9 mouse cellular contexts compared by ENCODE assay signal in genomic region chr1:37891400-37891799, GRCm38 (mm10). TPM values are rescaled to one million over a fixed set of nuclear protein-coding genes. Genes with fewer than 3 reads are reported as not detected.
DNase-seq lines count a peak whose midpoint lies in the region; ATAC-seq lines count a peak whose summit lies in the region.
"Had no signal": no experiment of that assay in that cellular context is flagged by ENCODE, and none has a peak within 500 bp of the region (broad histone marks: within the 10 kb centered on the region; RNA-seq: fewer than 3 reads in every experiment).

No protein-coding gene starts in this region.

- DNase-seq in CD4-positive helper T cell, adult 2 months (ENCODE audit: low read depth, low spot score) = peak; percentile 35
- DNase-seq in frontal cortex, adult 2 months (ENCODE audit: extremely low spot score in 1 of 2, low spot score in 1 of 2) = no peak
- DNase-seq in right cerebral cortex, adult 18-20 months = no peak
- DNase-seq in thymus, adult 18-20 months = no peak

- H3K4me2 ChIP-seq in forebrain, embryonic 13.5 days = peak overlapping the region; percentile 83
- peak overlapping the region; percentile 82 for H3K4me2 ChIP-seq in liver, embryonic 15.5 days

- peaks cover 54% of the 10 kb centered on the region for H3K4me1 ChIP-seq in erythroblast, embryonic 14.5 days (ENCODE audit: control insufficient read depth)
- H3K4me1 ChIP-seq in forebrain, embryonic 13.5 days = peaks cover 26% of the 10 kb centered on the region
- peaks cover 52% of the 10 kb centered on the region for H3K4me1 ChIP-seq in liver, embryonic 15.5 days (replicated peaks)

- ATAC-seq in erythroblast, adult 5-6 weeks (replicated peaks; ENCODE audit: low FRiP score, poor library complexity, severe bottlenecking) = no peak
- ATAC-seq in forebrain, embryonic 13.5 days = no peak
- ATAC-seq in liver, embryonic 15.5 days (ENCODE audit: insufficient read depth) = no peak

- peaks cover 46% of the 10 kb centered on the region for H3K36me3 ChIP-seq in erythroblast, embryonic 14.5 days (ENCODE audit: control insufficient read depth)
- H3K36me3 ChIP-seq in forebrain, embryonic 13.5 days (ENCODE audit: poor library complexity, severe bottlenecking) = peaks cover 27% of the 10 kb centered on the region
- H3K36me3 ChIP-seq in liver, embryonic 15.5 days (replicated peaks) = peaks cover 28% of the 10 kb centered on the region

- H3K9ac ChIP-seq in forebrain, embryonic 13.5 days = peak overlapping the region; percentile 76; the same call in 1 of the 2 replicates
- H3K9ac ChIP-seq in liver, embryonic 15.5 days = peak overlapping the region; percentile 72; the same call in 1 of the 2 replicates

- WGBS in forebrain, embryonic 13.5 days = 73% methylated on average over 3 of the region's 3 CpGs
- 43% methylated on average over 3 of the region's 3 CpGs for WGBS in liver, embryonic 15.5 days (ENCODE audit: insufficient replicate concordance)

- no peaks in the 10 kb centered on the region for H3K27me3 ChIP-seq in erythroblast, embryonic 14.5 days (ENCODE audit: control insufficient read depth)
- no peaks in the 10 kb centered on the region for H3K27me3 ChIP-seq in forebrain, embryonic 13.5 days
- H3K27me3 ChIP-seq in liver, embryonic 15.5 days = no peaks in the 10 kb centered on the region

- H3K27ac ChIP-seq in forebrain, embryonic 13.5 days = no peak overlapping the region
- H3K27ac ChIP-seq in liver, embryonic 15.5 days (replicated peaks) = no peak overlapping the region

- H3K9me3 ChIP-seq in erythroblast, embryonic 14.5 days (ENCODE audit: control insufficient read depth, low read length) = no peaks in the 10 kb centered on the region
- H3K9me3 ChIP-seq in forebrain, embryonic 13.5 days (replicated peaks) = no peaks in the 10 kb centered on the region
- H3K9me3 ChIP-seq in liver, embryonic 15.5 days (replicated peaks) = no peaks in the 10 kb centered on the region

- peak overlapping the region; percentile 95 for H3K4me3 ChIP-seq in erythroblast, embryonic 14.5 days (replicated peaks)
- H3K4me3 ChIP-seq in forebrain, embryonic 13.5 days = peak overlapping the region; percentile 65
- peak overlapping the region; percentile 85 for H3K4me3 ChIP-seq in liver, embryonic 15.5 days (replicated peaks)

RNA-seq across cellular contexts. Expression of gene Mrpl30, which starts 1.1 kb away (rescaled TPM):
- polyA plus RNA-seq in erythroblast, embryonic 14.5 days (2012) = 3.3 and 3.6 TPM in 2 replicates
- 99.0 and 111 TPM in 2 replicates for total RNA-seq in erythroblast, adult 5-6 weeks (2015; ENCODE audit: low replicate concordance)
- 36.2 and 43.3 TPM in 2 replicates for total RNA-seq in erythroblast, adult 5-6 weeks (2017; ENCODE audit: low replicate concordance)
- polyA plus RNA-seq in forebrain, embryonic 13.5 days (2015; fragmentation: Nextera tagmentation; extraction: Ambion mirVana) = 249 and 253 TPM in 2 replicates
- 117 and 139 TPM in 2 replicates for polyA plus RNA-seq in liver, embryonic 15.5 days (2015; fragmentation: Nextera tagmentation; extraction: Ambion mirVana)
- 127 and 138 TPM in 2 replicates for polyA plus RNA-seq in frontal cortex, adult 2 months (2012; rRNA removed)

RNA-seq across cellular contexts. Expression of gene Mitd1, which starts 1.2 kb away (rescaled TPM):
- polyA plus RNA-seq in erythroblast, embryonic 14.5 days (2012) = 0.19 TPM in 2 replicates
- 10.4 and 24.9 TPM in 2 replicates for total RNA-seq in erythroblast, adult 5-6 weeks (2015; ENCODE audit: low replicate concordance)
- total RNA-seq in erythroblast, adult 5-6 weeks (2017; ENCODE audit: low replicate concordance) = 6.7 and 13.4 TPM in 2 replicates
- polyA plus RNA-seq in forebrain, embryonic 13.5 days (2015; fragmentation: Nextera tagmentation; extraction: Ambion mirVana) = 17.9 and 19.3 TPM in 2 replicates
- polyA plus RNA-seq in liver, embryonic 15.5 days (2015; fragmentation: Nextera tagmentation; extraction: Ambion mirVana) = 9.7 and 12.6 TPM in 2 replicates
- polyA plus RNA-seq in frontal cortex, adult 2 months (2012; rRNA removed) = 17.1 and 17.9 TPM in 2 replicates

RNA-seq across cellular contexts. Expression of gene Lipt1, which starts 19.9 kb away (rescaled TPM):
- not detected in 2 replicates for polyA plus RNA-seq in erythroblast, embryonic 14.5 days (2012)
- total RNA-seq in erythroblast, adult 5-6 weeks (2015; ENCODE audit: low replicate concordance) = 0.63 TPM in 1 of 2 replicates, not detected in the other
- not detected in 2 replicates for total RNA-seq in erythroblast, adult 5-6 weeks (2017; ENCODE audit: low replicate concordance)
- polyA plus RNA-seq in forebrain, embryonic 13.5 days (2015; fragmentation: Nextera tagmentation; extraction: Ambion mirVana) = 7.1 and 8.0 TPM in 2 replicates
- 4.0 and 4.4 TPM in 2 replicates for polyA plus RNA-seq in liver, embryonic 15.5 days (2015; fragmentation: Nextera tagmentation; extraction: Ambion mirVana)
- 7.6 and 8.6 TPM in 2 replicates for polyA plus RNA-seq in frontal cortex, adult 2 months (2012; rRNA removed)

RNA-seq across cellular contexts. Expression of gene Lyg2, which starts 24.9 kb away (rescaled TPM):
- not detected in 2 replicates for polyA plus RNA-seq in erythroblast, embryonic 14.5 days (2012)
- 0.77 TPM in 1 of 2 replicates, not detected in the other for total RNA-seq in erythroblast, adult 5-6 weeks (2015; ENCODE audit: low replicate concordance)
- total RNA-seq in erythroblast, adult 5-6 weeks (2017; ENCODE audit: low replicate concordance) = not detected in 2 replicates
- polyA plus RNA-seq in forebrain, embryonic 13.5 days (2015; fragmentation: Nextera tagmentation; extraction: Ambion mirVana) = not detected in 2 replicates
- not detected in 2 replicates for polyA plus RNA-seq in liver, embryonic 15.5 days (2015; fragmentation: Nextera tagmentation; extraction: Ambion mirVana)
- not detected in 2 replicates for polyA plus RNA-seq in frontal cortex, adult 2 months (2012; rRNA removed)
- total RNA-seq: gastrocnemius, adult 18-20 months had no signal

RNA-seq across cellular contexts. Expression of gene Tsga10, which starts 25.2 kb away (rescaled TPM):
- polyA plus RNA-seq in erythroblast, embryonic 14.5 days (2012) = 0.03 and 0.04 TPM in 2 replicates
- 1.3 and 2.5 TPM in 2 replicates for total RNA-seq in erythroblast, adult 5-6 weeks (2015; ENCODE audit: low replicate concordance)
- 2.9 and 5.2 TPM in 2 replicates for total RNA-seq in erythroblast, adult 5-6 weeks (2017; ENCODE audit: low replicate concordance)
- 18.9 and 21.3 TPM in 2 replicates for polyA plus RNA-seq in forebrain, embryonic 13.5 days (2015; fragmentation: Nextera tagmentation; extraction: Ambion mirVana)
- 1.2 and 1.3 TPM in 2 replicates for polyA plus RNA-seq in liver, embryonic 15.5 days (2015; fragmentation: Nextera tagmentation; extraction: Ambion mirVana)
- polyA plus RNA-seq in frontal cortex, adult 2 months (2012; rRNA removed) = 12.6 and 14.9 TPM in 2 replicates

Comparison
In these comparisons a context has a peak if more than half of its experiments do, and no peak if none do; other contexts are left out.
1. RNA of gene Mrpl30, which starts 1.1 kb away (polyA plus RNA-seq): 249 to 253 TPM in forebrain, embryonic 13.5 days, 117 to 139 TPM in liver, embryonic 15.5 days and 127 to 138 TPM in frontal cortex, adult 2 months; 3.3 to 3.6 TPM in erythroblast, embryonic 14.5 days; every median in the first group is over 10 times any median in the second.
2. Peak in every context shown above with its lines, with median percentiles within 50 percentile points of each other: H3K4me3 ChIP-seq.